Mouse (Mus musculus) lung, postnatal 0 days (tissue): ENCODE measurements around the gene Lrmda. TPM values are rescaled to one million over a fixed set of nuclear protein-coding genes. Genes with fewer than 3 reads are reported as not detected.

Experiments
- ATAC-seq: fragments of 200-750 bp; cut with Nextera tagmentation; 2 replicates; pipeline ENCODE4 v1.8.0; 2017; ENCODE audit warnings: moderate library complexity
- DNase-seq: peaks from one replicate; pipeline ENCODE4 v3.0.0-alpha.2; 2016; ENCODE audit warnings: low spot score
- H3K27ac ChIP-seq: fragments of 300-500 bp; sonication (generic); 2 replicates; pipeline ENCODE4 v1.5.1; 2014; ENCODE audit warnings: antibody characterized with exemption, mild to moderate bottlenecking, low read length, mixed read lengths
- H3K27me3 ChIP-seq: fragments of 300-500 bp; sonication (generic); replicated peaks from 2 replicates; pipeline ENCODE4 v1.6.1; 2014; ENCODE audit warnings: low read length, mixed read lengths; ENCODE audit not compliant: insufficient read depth
- H3K36me3 ChIP-seq: fragments of 300-500 bp; sonication (generic); 2 replicates; pipeline ENCODE4 v1.6.1; 2014; ENCODE audit warnings: low read length, mixed read lengths; ENCODE audit not compliant: insufficient read depth
- H3K4me1 ChIP-seq: fragments of 300-500 bp; sonication (generic); 2 replicates; pipeline ENCODE4 v1.6.1; 2014; ENCODE audit warnings: antibody characterized with exemption, low read depth, low read length, mixed read lengths; ENCODE audit not compliant: insufficient read depth
- H3K4me2 ChIP-seq: fragments of 300-500 bp; sonication (generic); replicated peaks from 2 replicates; pipeline ENCODE4 v1.6.1; 2014; ENCODE audit warnings: low read depth, mild to moderate bottlenecking, low read length, moderate library complexity, mixed read lengths
- H3K4me3 ChIP-seq: fragments of 300-500 bp; sonication (generic); 2 replicates; pipeline ENCODE4 v1.5.1; 2014; ENCODE audit warnings: low read depth, low read length
- H3K9ac ChIP-seq: fragments of 300-500 bp; sonication (generic); replicated peaks from 2 replicates; pipeline ENCODE4 v1.6.1; 2014; ENCODE audit warnings: low read depth, mild to moderate bottlenecking
- H3K9me3 ChIP-seq: fragments of 300-500 bp; sonication (generic); 2 replicates; pipeline ENCODE4 v1.6.1; 2016; ENCODE audit warnings: low read length, mixed read lengths
- CTCF ChIP-seq: IDR thresholded peaks from 2 replicates; pipeline ENCODE4 v1.5.1; 2016; ENCODE audit warnings: antibody characterized with exemption, mild to moderate bottlenecking
- EP300 ChIP-seq: IDR thresholded peaks from 2 replicates; pipeline ENCODE4 v1.6.1; 2016; ENCODE audit warnings: antibody characterized with exemption, mild to moderate bottlenecking, control low read depth
- WGBS: fragments of 180-500 bp; shearing (Covaris S2); extraction: QIAGEN DNeasy Blood & Tissue Kit; methylation state at CpG from one replicate; pipeline ENCODE4 v1.1.7; 2014; 5-methylcytosine and 5-hydroxymethylcytosine counted together
- polyA plus RNA-seq: library from polyadenylated mRNA; unstranded; fragments of >200 nt; fragmentation: Nextera tagmentation; extraction: Ambion mirVana; gene quantifications from 2 replicates; pipeline ENCODE4 v1.2.1, GENCODE M21; 2015

Lrmda gene
- polyA plus RNA-seq, 1 experiment from 2014 or later: 0.86 TPM

- Histone ChIP-seq H3K36me3 (no peaks in the 10 kb centered on the region), H3K4me3 (no peak overlapping the region), H3K9ac (no peak overlapping the region), H3K27me3 (no peaks in the 10 kb centered on the region), H3K9me3 (no peaks in the 10 kb centered on the region), H3K4me1 (no peaks in the 10 kb centered on the region), H3K4me2 (no peak overlapping the region), H3K27ac (no peak overlapping the region)
- TF ChIP-seq CTCF: no peak
- no peak for TF ChIP-seq EP300
- DNase-seq: peak; percentile 17
- ATAC-seq: no peak
- WGBS: 78% methylated on average over 5 of the region's 5 CpGs
Measured at GRCm38 (mm10) chr14:22847011-22847786, 827.7 kb downstream of the Lrmda start.

GRCm38 (mm10) chr14:22849108-22849507, 829.6 kb downstream of the Lrmda start:
- Histone ChIP-seq H3K9me3 (no peaks in the 10 kb centered on the region), H3K9ac (no peak overlapping the region), H3K27ac (no peak overlapping the region), H3K36me3 (no peaks in the 10 kb centered on the region), H3K4me1 (no peaks in the 10 kb centered on the region), H3K4me3 (no peak overlapping the region), H3K4me2 (no peak overlapping the region), H3K27me3 (no peaks in the 10 kb centered on the region)
- no peak for ATAC-seq
- WGBS: 82% methylated on average over 2 of the region's 2 CpGs
- no peak for DNase-seq
- TF ChIP-seq EP300 (no peak), CTCF (no peak)

- no peak for DNase-seq
- H3K9ac ChIP-seq: no peak overlapping the region
- no peak for ATAC-seq
- no peak overlapping the region for H3K27ac ChIP-seq
- no peak overlapping the region for H3K4me3 ChIP-seq
- no peaks in the 10 kb centered on the region for H3K9me3 ChIP-seq
- H3K27me3 ChIP-seq: no peaks in the 10 kb centered on the region
- no peaks in the 10 kb centered on the region for H3K4me1 ChIP-seq
- H3K36me3 ChIP-seq: no peaks in the 10 kb centered on the region
- 77% methylated on average over 4 of the region's 4 CpGs for WGBS
- TF ChIP-seq EP300 (no peak), CTCF (no peak)
- H3K4me2 ChIP-seq: no peak overlapping the region
Measured at GRCm38 (mm10) chr14:22860631-22861030, 841.1 kb downstream of the Lrmda start.

- TF ChIP-seq EP300 (no peak), CTCF (no peak)
- H3K27me3 ChIP-seq: no peaks in the 10 kb centered on the region
- no peaks in the 10 kb centered on the region for H3K9me3 ChIP-seq
- no peak for ATAC-seq
- WGBS: 69% methylated on average over 7 of the region's 7 CpGs
- no peak for DNase-seq
- no peak overlapping the region for H3K4me2 ChIP-seq
- no peak overlapping the region for H3K4me3 ChIP-seq
- no peaks in the 10 kb centered on the region for H3K36me3 ChIP-seq
- H3K27ac ChIP-seq: no peak overlapping the region
- no peaks in the 10 kb centered on the region for H3K4me1 ChIP-seq
- H3K9ac ChIP-seq: no peak overlapping the region
Measured at GRCm38 (mm10) chr14:22864132-22864531, 844.6 kb downstream of the Lrmda start.

- no peak for ATAC-seq
- DNase-seq: no peak
- Histone ChIP-seq H3K4me1 (no peaks in the 10 kb centered on the region), H3K27me3 (no peaks in the 10 kb centered on the region), H3K9ac (no peak overlapping the region), H3K4me3 (no peak overlapping the region), H3K27ac (no peak overlapping the region), H3K36me3 (no peaks in the 10 kb centered on the region), H3K4me2 (no peak overlapping the region), H3K9me3 (no peaks in the 10 kb centered on the region)
- WGBS: 55% methylated on average over 3 of the region's 3 CpGs
- TF ChIP-seq CTCF (no peak), EP300 (no peak)
Measured at GRCm38 (mm10) chr14:22874584-22874983, 855.1 kb downstream of the Lrmda start.

- ATAC-seq: no peak
- TF ChIP-seq CTCF: no peak
- no peak for TF ChIP-seq EP300
- no peaks in the 10 kb centered on the region for H3K27me3 ChIP-seq
- no peak overlapping the region for H3K27ac ChIP-seq
- DNase-seq: no peak
- no peaks in the 10 kb centered on the region for H3K4me1 ChIP-seq
- H3K4me3 ChIP-seq: no peak overlapping the region
- H3K9ac ChIP-seq: no peak overlapping the region
- no peak overlapping the region for H3K4me2 ChIP-seq
- no peaks in the 10 kb centered on the region for H3K36me3 ChIP-seq
- 50% methylated on average over 3 of the region's 3 CpGs for WGBS
- H3K9me3 ChIP-seq: no peaks in the 10 kb centered on the region
Measured at GRCm38 (mm10) chr14:22887182-22887581, 867.7 kb downstream of the Lrmda start.
